Mouse (Mus musculus) midbrain, embryonic 11.5 days (tissue): ENCODE data around the gene Ptprm. TPM values are rescaled to one million over a fixed set of nuclear protein-coding genes. Genes with fewer than 3 reads are reported as not detected.

Source experiments
- microRNA-seq: library from miRNA; unstranded; fragments of <30 nt; microRNA quantifications from one replicate; pipeline ENCODE4, GENCODE M21; 2017
- polyA plus RNA-seq: library from polyadenylated mRNA; unstranded; fragments of >200 nt; fragmentation: Nextera tagmentation; extraction: Ambion mirVana; gene quantifications from 2 replicates; pipeline ENCODE4 v1.2.1, GENCODE M21; 2014

Gene Ptprm
- polyA plus RNA-seq, 1 experiment from 2014 or later, result 8.9 TPM

Small RNAs within 50 kb of the gene (microRNA-seq; reads per million reads assigned to microRNA genes)
- gene Mir5709, result not detected
